Mouse (Mus musculus) left cerebral cortex, postnatal 4 days (tissue): Measurements from ENCODE around the gene C2cd3. TPM values are rescaled to one million over a fixed set of nuclear protein-coding genes. Genes with fewer than 3 reads are reported as not detected.

Source experiments
- DNase-seq: peaks from one replicate; pipeline ENCODE4 v3.0.0-alpha.2; 2022
- intact Hi-C: fragments of 180-260 bp; cut with DNase I; formaldehyde crosslinking; loops from one replicate; pipeline ENCODE4 v1.15.1; 2025
- total RNA-seq, 2 experiments: library from RNA; stranded (reverse); gene quantifications; 2 replicates each; pipeline ENCODE4 v1.2.3; 2021

C2cd3 gene
- total RNA-seq, 2 experiments from 2014 or later, result 19.2 to 22.8 TPM

- no peak for DNase-seq
- intact Hi-C loops, result no loop called here
Observed at GRCm38 (mm10) chr7:100400899-100401539, 29.0 kb downstream of the C2cd3 start.

- intact Hi-C loops, result no loop called here
- DNase-seq, result no peak
Observed at GRCm38 (mm10) chr7:100402715-100403114, 30.7 kb downstream of the C2cd3 start.

- DNase-seq, result no peak
- intact Hi-C loops, result no loop called here
Observed at GRCm38 (mm10) chr7:100407677-100408076, 35.6 kb downstream of the C2cd3 start.

GRCm38 (mm10) chr7:100408684-100409083 is 36.7 kb downstream of the C2cd3 start:
- DNase-seq, result no peak
- intact Hi-C loops, result no loop called here

GRCm38 (mm10) chr7:100425795-100426194 is 53.8 kb downstream of the C2cd3 start:
- no peak for DNase-seq
- intact Hi-C loops, result no loop called here

GRCm38 (mm10) chr7:100429102-100429501 is 57.1 kb downstream of the C2cd3 start:
- DNase-seq, result peak; percentile 46
- intact Hi-C loops, result no loop called here

- no peak for DNase-seq
- intact Hi-C loops, result no loop called here
Observed at GRCm38 (mm10) chr7:100429911-100430310, 57.9 kb downstream of the C2cd3 start.

GRCm38 (mm10) chr7:100431103-100431502 is 59.1 kb downstream of the C2cd3 start:
- DNase-seq, result peak; percentile 4
- intact Hi-C loops, result no loop called here

- DNase-seq, result no peak
- intact Hi-C loops, result no loop called here
Observed at GRCm38 (mm10) chr7:100433295-100433694, 61.3 kb downstream of the C2cd3 start.

GRCm38 (mm10) chr7:100443728-100444127 is 71.7 kb downstream of the C2cd3 start:
- DNase-seq, result no peak
- intact Hi-C loops, result no loop called here

- no peak for DNase-seq
- intact Hi-C loops, result no loop called here
Observed at GRCm38 (mm10) chr7:100446271-100446670, 74.2 kb downstream of the C2cd3 start.

- intact Hi-C loops, result no loop called here
- no peak for DNase-seq
Observed at GRCm38 (mm10) chr7:100448530-100448929, 76.5 kb downstream of the C2cd3 start.

GRCm38 (mm10) chr7:100448985-100449384 is 77.0 kb downstream of the C2cd3 start:
- intact Hi-C loops, result no loop called here
- DNase-seq, result no peak

- DNase-seq, result no peak
- intact Hi-C loops, result no loop called here
Observed at GRCm38 (mm10) chr7:100458153-100458552, 86.1 kb downstream of the C2cd3 start.

- DNase-seq, result peak; percentile 50
- intact Hi-C loops, result no loop called here
Observed at GRCm38 (mm10) chr7:100459862-100460261, 87.8 kb downstream of the C2cd3 start.

- peak; percentile 30 for DNase-seq
- intact Hi-C loops, result no loop called here
Observed at GRCm38 (mm10) chr7:100461621-100462151, 89.7 kb downstream of the C2cd3 start.

GRCm38 (mm10) chr7:100463194-100463593 is 91.2 kb downstream of the C2cd3 start:
- no peak for DNase-seq
- intact Hi-C loops, result no loop called here

GRCm38 (mm10) chr7:100463757-100464156 is 91.7 kb downstream of the C2cd3 start:
- no peak for DNase-seq
- intact Hi-C loops, result no loop called here

GRCm38 (mm10) chr7:100464248-100464647 is 92.2 kb downstream of the C2cd3 start:
- intact Hi-C loops, result no loop called here
- no peak for DNase-seq

GRCm38 (mm10) chr7:100465248-100465647 is 93.2 kb downstream of the C2cd3 start:
- DNase-seq, result no peak
- intact Hi-C loops, result no loop called here

- peak; percentile 54 for DNase-seq
- intact Hi-C loops, result no loop called here
Observed at GRCm38 (mm10) chr7:100465656-100466309, 93.8 kb downstream of the C2cd3 start.

GRCm38 (mm10) chr7:100466781-100467510 is 94.9 kb downstream of the C2cd3 start:
- no peak for DNase-seq
- intact Hi-C loops, result no loop called here
